Mouse (Mus musculus) CD8-positive naive resting alpha-beta T cell, adult 57 days (primary cell): Measurements from ENCODE around the gene Hsf5. TPM values are rescaled to one million over a fixed set of nuclear protein-coding genes. Genes with fewer than 3 reads are reported as not detected.

Source experiments
- total RNA-seq: library from RNA; stranded (reverse); gene quantifications from one replicate; pipeline ENCODE4 v1.2.4, GENCODE M21; 2023

The Hsf5 gene
- total RNA-seq = 0.15 TPM

DNA sequence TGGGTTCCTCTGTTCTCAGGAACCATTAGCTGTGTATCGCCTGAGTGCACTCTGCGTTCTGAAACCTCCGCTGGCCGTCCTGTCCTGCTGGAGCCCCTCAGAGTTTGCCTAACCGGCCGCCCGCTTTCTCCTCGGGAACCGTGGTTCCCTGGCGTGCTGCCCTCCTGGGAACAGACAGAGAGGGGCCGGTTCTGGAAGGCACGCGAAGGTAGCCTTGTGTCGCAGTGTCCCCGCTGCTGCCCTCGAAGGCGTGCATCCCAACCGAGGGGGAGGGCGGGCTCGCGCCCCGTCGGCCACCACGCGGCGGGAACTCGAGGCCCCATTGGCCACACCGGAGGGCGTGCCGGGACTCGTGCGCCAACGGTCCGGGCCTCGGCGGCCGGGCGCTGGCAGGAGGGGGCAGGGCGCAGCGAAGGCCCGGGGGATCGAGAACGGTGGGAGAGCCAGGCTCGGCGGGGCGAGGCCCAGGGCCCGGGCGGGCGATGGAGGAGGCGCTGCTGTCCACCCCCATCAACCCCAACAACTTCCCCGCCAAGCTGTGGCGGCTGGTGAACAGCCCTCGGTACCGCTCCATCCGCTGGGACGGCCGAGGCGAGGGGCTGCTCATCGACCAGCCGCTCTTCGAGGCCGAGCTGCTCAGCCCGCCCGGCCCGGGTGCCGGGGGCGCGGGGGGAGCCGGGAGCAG, at the start of gene Hsf5:
Gene Hsf5 (plus strand): TSS at position 375 of the 685 bp plus-strand sequence.

DNA sequence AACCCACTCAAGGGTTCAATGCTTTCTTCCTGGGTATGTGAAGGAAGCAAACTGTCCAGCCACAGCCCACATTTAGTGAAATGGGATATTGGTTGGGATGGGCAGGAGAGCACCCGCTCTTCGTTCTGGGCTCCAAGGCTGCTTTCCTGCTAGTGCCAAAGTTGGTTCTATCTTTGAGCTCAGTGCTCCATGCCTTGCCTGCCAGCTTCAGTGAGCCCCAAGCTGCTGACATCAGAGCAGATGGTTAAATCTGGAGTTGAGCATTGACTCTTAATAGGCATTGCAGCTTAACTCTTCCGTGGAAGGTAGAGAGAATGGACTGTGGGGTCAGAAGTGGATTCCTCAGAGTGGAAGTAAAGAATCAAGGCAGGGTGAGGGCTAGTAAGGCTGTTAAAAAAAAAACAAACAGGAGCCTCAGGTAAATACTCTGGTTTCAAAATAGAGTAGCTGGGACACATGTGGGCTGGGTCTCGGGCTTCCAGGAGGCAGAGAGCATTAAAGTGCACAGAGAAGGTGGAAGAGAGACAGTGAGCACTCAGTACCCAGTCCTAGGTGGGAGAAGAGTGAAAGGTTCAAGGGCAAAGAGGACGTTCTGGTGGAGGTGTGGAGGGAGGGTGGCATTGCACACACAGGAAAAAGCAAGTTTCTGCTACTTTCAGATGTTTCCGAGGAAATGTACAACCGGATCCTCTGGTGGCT, 48.6 kb upstream of the Hsf5 start, which contains the start of gene Sept4:
Gene Sept4 (plus strand): TSS at position 649 of the 699 bp plus-strand sequence.

GRCm38 (mm10) chr11:87591526-87592353, 25.2 kb upstream of the Hsf5 start, which contains the start of gene Mtmr4:
Gene Mtmr4 (plus strand): TSS chr11:87592162.

DNA sequence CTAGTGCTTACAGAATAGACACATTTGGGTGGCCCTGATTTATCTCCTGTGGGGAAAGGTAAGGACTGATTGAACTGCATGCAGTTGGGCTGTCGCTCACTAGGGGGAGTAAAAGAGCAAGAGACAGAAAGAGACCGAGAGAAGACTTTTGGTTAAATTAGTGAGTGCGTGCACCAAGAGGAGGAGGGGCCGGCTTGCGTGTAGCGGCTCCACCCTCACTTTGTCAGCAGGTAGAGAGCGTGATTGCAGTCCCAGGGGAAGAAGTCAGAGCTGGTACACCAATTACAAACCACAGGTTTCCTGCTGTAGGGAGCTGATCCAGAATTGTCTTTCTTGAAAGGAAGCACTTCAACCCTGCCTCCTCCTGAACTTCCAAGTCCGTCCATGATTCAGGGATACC, 45.4 kb downstream of the Hsf5 start, which contains the start of gene Rnf43:
Gene Rnf43 (plus strand): TSS at position 316 of the 400 bp plus-strand sequence.

Other genes with a start within 250 kb of the Hsf5 start
- 2.0 TPM for gene Rad51c, start 212.2 kb upstream of the Hsf5 start, total RNA-seq
- 1.1 TPM for gene Tex14, start 212.1 kb upstream of the Hsf5 start, total RNA-seq
- gene Gm11492, start 50.5 kb upstream of the Hsf5 start, total RNA-seq = not detected
- 2.9 TPM for gene Sept4, start 48.3 kb upstream of the Hsf5 start, total RNA-seq
- gene Mtmr4, start 25.0 kb upstream of the Hsf5 start, total RNA-seq = 21.9 TPM
- 2.1 TPM for gene Rnf43, start 45.6 kb downstream of the Hsf5 start, total RNA-seq
- 135 TPM for gene Supt4a, start 120.4 kb downstream of the Hsf5 start, total RNA-seq
- gene Tspoap1, start 143.4 kb downstream of the Hsf5 start, total RNA-seq = 5.5 TPM
- 0.80 TPM for gene Mpo, start 176.4 kb downstream of the Hsf5 start, total RNA-seq
- gene Lpo, start 211.1 kb downstream of the Hsf5 start, total RNA-seq = not detected
- gene Mks1, start 236.1 kb downstream of the Hsf5 start, total RNA-seq = 11.3 TPM